Mouse (Mus musculus) testis, adult 2 months (tissue): ENCODE results near the gene Cdk6. TPM values are rescaled to one million over a fixed set of nuclear protein-coding genes. Genes with fewer than 3 reads are reported as not detected.
A peak's percentile ranks its signal among the peaks of the same experiment; 100 is the strongest.

Experiments
- H3K27ac ChIP-seq: fragments of 200-500 bp; 2 replicates; pipeline ENCODE4 v1.5.1; 2012; ENCODE audit warnings: low read depth, low read length; ENCODE audit not compliant: control insufficient read depth, insufficient read depth
- H3K27me3 ChIP-seq: fragments of 200-500 bp; 2 replicates; pipeline ENCODE4 v1.6.1; 2012; ENCODE audit warnings: mild to moderate bottlenecking, low read length, moderate library complexity; ENCODE audit not compliant: control insufficient read depth, insufficient read depth
- H3K36me3 ChIP-seq: fragments of 200-500 bp; 2 replicates; pipeline ENCODE4 v1.6.1; 2012; ENCODE audit warnings: mild to moderate bottlenecking, low read length; ENCODE audit not compliant: control insufficient read depth, insufficient read depth
- H3K4me1 ChIP-seq: fragments of 200-500 bp; 2 replicates; pipeline ENCODE4 v1.6.1; 2012; ENCODE audit warnings: low read length; ENCODE audit not compliant: control insufficient read depth, insufficient read depth
- H3K4me3 ChIP-seq: fragments of 200-500 bp; 2 replicates; pipeline ENCODE4 v1.5.1; 2012; ENCODE audit warnings: low read depth, mild to moderate bottlenecking, low read length, moderate library complexity, mixed read lengths; ENCODE audit not compliant: control insufficient read depth
- CTCF ChIP-seq: fragments of 200-500 bp; IDR thresholded peaks from 2 replicates; pipeline ENCODE4 v1.5.1; 2012; ENCODE audit warnings: low read depth, mild to moderate bottlenecking, inconsistent platforms, low read length, moderate library complexity; ENCODE audit not compliant: control insufficient read depth, insufficient read depth, insufficient replicate concordance
- POLR2A ChIP-seq: fragments of 200-500 bp; IDR thresholded peaks from 2 replicates; pipeline ENCODE4 v1.6.1; 2012; ENCODE audit warnings: low read depth, mild to moderate bottlenecking, inconsistent platforms, low read length, moderate library complexity; ENCODE audit not compliant: control insufficient read depth
- polyA plus RNA-seq: library from polyadenylated mRNA; depleted of rRNA; stranded (reverse); fragments of >200 nt; gene quantifications from 2 replicates; pipeline ENCODE4 v1.2.3, GENCODE M21; 2012

Gene Cdk6
- polyA plus RNA-seq, 1 experiment = 5.6 TPM

GRCm38 (mm10) chr5:3493968-3494367 is 152.7 kb downstream of the Cdk6 start:
- H3K27me3 ChIP-seq = no peaks in the 10 kb centered on the region
- peaks cover 12% of the 10 kb centered on the region for H3K4me1 ChIP-seq
- H3K36me3 ChIP-seq = no peaks in the 10 kb centered on the region
- TF ChIP-seq CTCF (no peak), POLR2A (no peak)
- H3K4me3 ChIP-seq = no peak overlapping the region
- H3K27ac ChIP-seq = no peak overlapping the region

DNA sequence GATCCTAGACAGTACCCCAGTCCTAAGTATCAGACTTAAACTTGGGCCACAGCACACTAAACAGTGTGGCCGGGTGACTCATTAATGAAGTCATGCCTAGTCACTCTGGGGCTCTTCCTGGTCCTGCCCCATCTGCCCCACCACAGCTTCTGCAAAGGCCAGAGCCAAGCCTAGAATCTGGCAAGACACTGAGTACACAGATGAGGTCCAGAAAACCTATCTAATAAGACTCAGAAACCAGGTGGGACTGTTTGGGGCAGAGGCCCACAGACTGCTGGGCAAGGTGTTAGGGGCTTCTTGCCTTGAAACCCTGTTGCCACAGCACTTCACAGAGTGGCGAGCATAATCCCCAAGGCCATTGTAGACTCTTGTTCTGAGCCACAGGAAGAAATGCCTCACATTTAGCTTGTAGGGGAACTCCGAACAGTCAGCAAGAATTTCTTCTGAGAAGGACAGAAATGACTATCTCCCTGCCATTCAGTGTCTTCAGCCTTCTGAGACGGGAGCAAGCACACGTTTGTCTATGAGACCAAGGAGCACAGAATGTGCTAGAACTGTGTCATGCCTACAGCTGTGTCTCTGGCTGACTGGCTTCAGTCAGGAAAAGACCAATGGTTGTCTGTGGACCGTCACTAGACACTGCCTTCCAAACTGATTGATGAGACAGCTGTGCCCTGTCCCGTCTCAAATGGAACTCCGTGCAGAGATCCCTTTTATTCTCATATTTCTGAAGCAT is 153.3 kb downstream of the Cdk6 start:
- Histone ChIP-seq H3K4me1 (peaks cover 12% of the 10 kb centered on the region), H3K27ac (no peak overlapping the region), H3K4me3 (no peak overlapping the region), H3K27me3 (no peaks in the 10 kb centered on the region), H3K36me3 (no peaks in the 10 kb centered on the region)
- no peak for TF ChIP-seq POLR2A

DNA sequence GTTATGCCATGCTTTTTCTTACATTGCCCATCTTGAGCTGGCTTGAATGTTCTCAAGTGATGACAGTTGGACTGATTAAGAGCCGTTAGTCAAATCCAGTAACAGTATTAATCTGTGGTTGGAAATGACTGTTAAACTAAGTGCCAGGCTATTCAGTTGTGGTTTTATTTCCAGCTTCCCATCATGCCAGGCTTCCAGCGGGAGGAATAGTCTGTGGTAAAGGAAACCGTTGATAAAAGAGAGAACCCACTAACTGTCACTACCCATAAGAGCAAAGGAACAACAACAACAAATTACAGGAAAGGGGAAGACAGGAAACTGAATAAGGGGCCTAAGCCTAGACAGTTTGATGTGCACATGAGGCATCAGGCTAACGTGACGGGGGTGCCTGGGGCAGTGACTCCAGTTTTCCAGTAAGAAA is 156.2 kb downstream of the Cdk6 start:
- Histone ChIP-seq H3K27me3 (no peaks in the 10 kb centered on the region), H3K27ac (peak overlapping the region; percentile 85), H3K4me3 (peak overlapping the region; percentile 76), H3K36me3 (no peaks in the 10 kb centered on the region), H3K4me1 (peaks cover 12% of the 10 kb centered on the region)
- TF ChIP-seq CTCF (no peak), POLR2A (no peak)

GRCm38 (mm10) chr5:3500298-3500697 is 159.0 kb downstream of the Cdk6 start:
- TF ChIP-seq POLR2A = no peak
- Histone ChIP-seq H3K4me3 (no peak overlapping the region), H3K27me3 (no peaks in the 10 kb centered on the region), H3K27ac (no peak overlapping the region), H3K4me1 (peaks cover 12% of the 10 kb centered on the region), H3K36me3 (no peaks in the 10 kb centered on the region)

DNA sequence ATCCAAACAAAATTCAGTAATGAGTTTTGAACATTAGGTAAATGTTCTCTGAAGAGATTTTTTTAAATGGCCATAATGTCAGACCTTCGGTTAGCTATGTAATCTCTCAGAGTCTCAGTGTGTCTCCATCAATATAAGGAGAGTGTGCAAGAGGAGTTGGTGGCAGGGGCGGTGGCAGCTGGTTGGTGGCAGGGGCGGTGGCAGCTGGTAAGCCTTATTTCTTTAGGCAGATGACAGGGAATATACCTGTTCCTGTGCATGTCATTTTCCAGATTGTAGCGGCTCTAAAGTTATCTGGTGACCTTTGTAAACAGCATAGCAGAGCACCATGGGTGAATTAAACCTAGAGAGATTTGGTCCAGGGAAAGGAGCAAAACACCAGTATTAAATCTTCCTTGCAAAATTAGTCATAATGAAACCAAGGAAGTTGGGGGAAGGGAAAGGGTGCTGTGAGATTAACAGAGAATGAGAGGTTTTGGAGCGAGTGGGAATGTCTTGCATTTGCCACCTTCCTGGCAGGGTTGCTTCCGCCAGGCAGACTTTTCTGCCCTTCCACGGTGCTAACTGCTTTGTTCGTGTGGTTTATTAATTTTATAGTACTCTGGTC is 159.8 kb downstream of the Cdk6 start:
- Histone ChIP-seq H3K27me3 (no peaks in the 10 kb centered on the region), H3K27ac (no peak overlapping the region), H3K36me3 (no peaks in the 10 kb centered on the region), H3K4me1 (peaks cover 12% of the 10 kb centered on the region), H3K4me3 (no peak overlapping the region)
- TF ChIP-seq CTCF (no peak), POLR2A (no peak)

DNA sequence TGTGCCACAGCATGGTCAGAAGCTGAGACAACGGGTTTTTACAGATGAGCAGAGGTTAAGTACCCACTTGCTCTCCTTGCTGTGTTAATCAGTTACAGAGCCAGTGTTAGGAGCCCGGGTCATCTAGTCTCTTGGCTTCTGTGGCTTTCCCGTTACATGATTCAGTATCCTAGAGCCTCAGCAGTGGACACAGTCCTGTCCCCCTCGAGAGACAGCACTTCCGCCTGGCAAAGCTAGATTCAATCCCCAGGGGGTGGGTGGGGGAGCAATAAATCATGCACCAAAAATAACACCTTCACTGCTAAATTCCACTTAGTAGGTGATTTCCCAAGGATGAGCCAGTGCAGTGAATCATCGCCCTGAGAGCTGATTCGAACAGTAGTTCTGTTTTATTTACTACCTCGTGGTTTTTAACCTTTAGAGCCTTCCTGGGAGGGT is 160.3 kb downstream of the Cdk6 start:
- Histone ChIP-seq H3K4me1 (peaks cover 10% of the 10 kb centered on the region), H3K27ac (no peak overlapping the region), H3K4me3 (no peak overlapping the region), H3K27me3 (no peaks in the 10 kb centered on the region), H3K36me3 (no peaks in the 10 kb centered on the region)
- TF ChIP-seq CTCF (no peak), POLR2A (no peak)

DNA sequence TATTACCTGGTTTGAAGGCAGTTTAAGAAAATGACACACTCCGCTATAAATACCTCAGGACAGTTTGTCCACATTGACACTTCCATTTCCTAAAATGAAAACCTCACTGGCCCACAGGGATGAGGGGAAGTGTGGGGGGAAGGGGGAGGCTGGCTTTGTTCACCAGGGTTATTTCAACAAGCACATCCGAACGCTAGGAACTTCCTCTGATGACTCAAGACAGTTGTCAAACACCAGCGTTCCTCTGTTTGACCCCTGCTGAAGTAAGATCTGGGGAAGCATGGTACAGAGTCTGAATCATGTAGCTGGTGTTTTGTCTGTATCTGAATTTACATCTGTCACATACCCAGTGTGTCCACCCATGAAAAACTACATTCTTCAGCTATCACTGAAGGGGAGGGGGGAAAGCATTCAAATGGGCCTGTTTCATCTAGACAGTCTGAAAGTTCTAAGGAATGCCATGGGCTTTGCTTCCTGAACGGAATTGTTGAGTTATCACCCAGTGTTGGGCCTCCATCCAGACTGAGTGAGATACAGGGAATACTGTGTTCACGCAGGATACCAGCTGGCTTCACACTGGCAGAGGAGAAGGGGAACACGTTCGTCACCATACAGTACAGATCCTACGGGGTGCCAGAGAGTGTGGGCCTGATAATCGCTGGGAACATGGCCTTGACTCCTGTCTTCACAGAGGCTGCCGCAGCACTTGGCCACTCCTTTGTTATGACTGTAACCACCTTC is 161.5 kb downstream of the Cdk6 start:
- no peak overlapping the region for H3K4me3 ChIP-seq
- TF ChIP-seq CTCF (no peak), POLR2A (no peak)
- peaks cover 4% of the 10 kb centered on the region for H3K4me1 ChIP-seq
- H3K27ac ChIP-seq = no peak overlapping the region
- H3K27me3 ChIP-seq = no peaks in the 10 kb centered on the region
- no peaks in the 10 kb centered on the region for H3K36me3 ChIP-seq
